Mouse (Mus musculus) limb, embryonic 13.5 days (tissue): Measurements from ENCODE around the gene Tgm7. TPM values are rescaled to one million over a fixed set of nuclear protein-coding genes. Genes with fewer than 3 reads are reported as not detected.

Source experiments
- ATAC-seq: fragments of 200-750 bp; cut with Nextera tagmentation; 2 replicates; pipeline ENCODE4 v1.8.0; 2017; ENCODE audit warnings: low read depth, moderate number of reproducible peaks, moderate TSS enrichment; ENCODE audit not compliant: low FRiP score
- H3K27ac ChIP-seq: fragments of 300-500 bp; sonication (generic); 2 replicates; pipeline ENCODE4 v1.5.1; 2015; ENCODE audit warnings: inconsistent platforms, mild to moderate bottlenecking, moderate library complexity
- H3K27me3 ChIP-seq: fragments of 300-500 bp; sonication (generic); 2 replicates; pipeline ENCODE4 v1.6.1; 2015; ENCODE audit warnings: mild to moderate bottlenecking, inconsistent platforms
- H3K36me3 ChIP-seq: fragments of 300-500 bp; sonication (generic); 2 replicates; pipeline ENCODE4 v1.6.1; 2015; ENCODE audit warnings: inconsistent platforms, mild to moderate bottlenecking, moderate library complexity
- H3K4me1 ChIP-seq: fragments of 300-500 bp; sonication (generic); 2 replicates; pipeline ENCODE4 v1.6.1; 2015; ENCODE audit warnings: inconsistent platforms
- H3K4me2 ChIP-seq: fragments of 300-500 bp; sonication (generic); replicated peaks from 2 replicates; pipeline ENCODE4 v1.6.1; 2015; ENCODE audit warnings: inconsistent platforms, mild to moderate bottlenecking, moderate library complexity
- H3K4me3 ChIP-seq: fragments of 300-500 bp; sonication (generic); 2 replicates; pipeline ENCODE4 v1.5.1; 2015; ENCODE audit warnings: moderate library complexity, mild to moderate bottlenecking, inconsistent platforms
- H3K9ac ChIP-seq: fragments of 300-500 bp; sonication (generic); 2 replicates; pipeline ENCODE4 v1.6.1; 2015; ENCODE audit warnings: mild to moderate bottlenecking, inconsistent platforms
- H3K9me3 ChIP-seq: fragments of 300-500 bp; sonication (generic); 2 replicates; pipeline ENCODE4 v1.6.1; 2016; ENCODE audit warnings: inconsistent platforms
- WGBS: fragments of 180-500 bp; shearing (Covaris S2); methylation state at CpG from one replicate; pipeline ENCODE4 v1.1.7; 2015; 5-methylcytosine and 5-hydroxymethylcytosine counted together
- polyA plus RNA-seq: library from polyadenylated mRNA; unstranded; fragments of >200 nt; fragmentation: Nextera tagmentation; extraction: Ambion mirVana; gene quantifications from 2 replicates; pipeline ENCODE4 v1.2.1, GENCODE M21; 2015

Tgm7 gene
- not detected in 2 replicates for polyA plus RNA-seq

- Histone ChIP-seq H3K9ac (no peak within 1 kb of the TSS), H3K27me3 (no peaks in the 10 kb centered on the region), H3K27ac (no peak within 1 kb of the TSS), H3K9me3 (no peaks in the 10 kb centered on the region), H3K4me3 (no peak within 1 kb of the TSS), H3K36me3 (no peaks in the 10 kb centered on the region), H3K4me1 (no peaks in the 10 kb centered on the region), H3K4me2 (no peak within 1 kb of the TSS)
- no peak for ATAC-seq
- WGBS, result 83% methylated on average over 4 of the region's 4 CpGs
Measured at GRCm38 (mm10) chr2:121109695-121110094, at the start of gene Tgm7. Gene Tgm7, minus strand, starts transcription at chr2:121109795.

- Histone ChIP-seq H3K36me3 (peaks cover 53% of the 10 kb centered on the region), H3K27ac (no peak overlapping the region), H3K4me3 (no peak overlapping the region), H3K9ac (no peak overlapping the region), H3K27me3 (no peaks in the 10 kb centered on the region), H3K9me3 (0 out of 2 replicates have a peak, but pooled peaks cover 2% of the 10 kb centered on the region), H3K4me1 (no peaks in the 10 kb centered on the region), H3K4me2 (no peak overlapping the region)
- ATAC-seq, result no peak
- WGBS, result 87% methylated on average over 3 of the region's 3 CpGs
Measured at GRCm38 (mm10) chr2:121153100-121153499, 43.5 kb upstream of the Tgm7 start.

GRCm38 (mm10) chr2:121149679-121150078 is 40.1 kb upstream of the Tgm7 start:
- H3K4me2 ChIP-seq, result no peak overlapping the region
- 87% methylated on average over 5 of the region's 5 CpGs for WGBS
- no peak overlapping the region for H3K4me3 ChIP-seq
- no peak for ATAC-seq
- no peak overlapping the region for H3K27ac ChIP-seq
- peaks cover 45% of the 10 kb centered on the region for H3K36me3 ChIP-seq
- no peaks in the 10 kb centered on the region for H3K4me1 ChIP-seq
- H3K9me3 ChIP-seq, result 0 out of 2 replicates have a peak, but pooled peaks cover 2% of the 10 kb centered on the region
- no peak overlapping the region for H3K9ac ChIP-seq
- H3K27me3 ChIP-seq, result no peaks in the 10 kb centered on the region

- Histone ChIP-seq H3K4me2 (no peak overlapping the region), H3K4me3 (no peak overlapping the region), H3K9me3 (peaks cover 11% of the 10 kb centered on the region; the same call in 1 of the 2 replicates), H3K27me3 (no peaks in the 10 kb centered on the region), H3K27ac (no peak overlapping the region), H3K9ac (no peak overlapping the region), H3K4me1 (peaks cover 27% of the 10 kb centered on the region), H3K36me3 (peaks cover 42% of the 10 kb centered on the region)
- no peak for ATAC-seq
- 86% methylated on average over 2 of the region's 2 CpGs for WGBS
Measured at GRCm38 (mm10) chr2:121142415-121142814, 32.8 kb upstream of the Tgm7 start.

GRCm38 (mm10) chr2:121141216-121142035 is 31.8 kb upstream of the Tgm7 start:
- ATAC-seq, result no peak
- H3K4me1 ChIP-seq, result peaks cover 27% of the 10 kb centered on the region
- H3K9ac ChIP-seq, result peak overlapping the region; percentile 91
- 68% methylated on average over 16 of the region's 16 CpGs for WGBS
- peak overlapping the region; percentile 94 for H3K4me2 ChIP-seq
- H3K36me3 ChIP-seq, result peaks cover 43% of the 10 kb centered on the region
- no peaks in the 10 kb centered on the region for H3K27me3 ChIP-seq
- peaks cover 11% of the 10 kb centered on the region; the same call in 1 of the 2 replicates for H3K9me3 ChIP-seq
- peak overlapping the region; percentile 73 for H3K4me3 ChIP-seq
- H3K27ac ChIP-seq, result peak overlapping the region; percentile 98; the same call in 1 of the 2 replicates

GRCm38 (mm10) chr2:121140018-121140882 is 30.7 kb upstream of the Tgm7 start, which contains the start of the genes Adal and Lcmt2:
Gene Adal, plus strand, starts transcription at chr2:121140428.
Gene Lcmt2, minus strand, starts transcription at chr2:121140653.
- peak within 1 kb of the TSS; percentile 94 for H3K4me2 ChIP-seq
- peaks cover 27% of the 10 kb centered on the region for H3K4me1 ChIP-seq
- WGBS, result under 1% methylated on average over 87 of the region's 87 CpGs
- H3K27ac ChIP-seq, result peak within 1 kb of the TSS; percentile 98
- H3K9me3 ChIP-seq, result peaks cover 11% of the 10 kb centered on the region; the same call in 1 of the 2 replicates
- ATAC-seq, result peak; percentile 95
- H3K36me3 ChIP-seq, result peaks cover 40% of the 10 kb centered on the region
- peak within 1 kb of the TSS; percentile 73 for H3K4me3 ChIP-seq
- H3K9ac ChIP-seq, result peak within 1 kb of the TSS; percentile 91
- no peaks in the 10 kb centered on the region for H3K27me3 ChIP-seq

GRCm38 (mm10) chr2:121139266-121140017 is 29.8 kb upstream of the Tgm7 start:
- Histone ChIP-seq H3K4me3 (peak overlapping the region; percentile 73), H3K9ac (peak overlapping the region; percentile 91), H3K9me3 (peaks cover 11% of the 10 kb centered on the region; the same call in 1 of the 2 replicates), H3K4me2 (peak overlapping the region; percentile 94), H3K36me3 (peaks cover 36% of the 10 kb centered on the region), H3K27ac (peak overlapping the region; percentile 98), H3K4me1 (peaks cover 27% of the 10 kb centered on the region), H3K27me3 (no peaks in the 10 kb centered on the region)
- 53% methylated on average over 29 of the region's 29 CpGs for WGBS
- ATAC-seq, result no peak; the same call in 1 of the 2 replicates

GRCm38 (mm10) chr2:121137371-121137770 is 27.8 kb upstream of the Tgm7 start:
- H3K4me1 ChIP-seq, result peaks cover 27% of the 10 kb centered on the region
- no peak overlapping the region for H3K27ac ChIP-seq
- peaks cover 24% of the 10 kb centered on the region for H3K36me3 ChIP-seq
- ATAC-seq, result no peak
- H3K27me3 ChIP-seq, result no peaks in the 10 kb centered on the region
- WGBS, result 96% methylated on average over 4 of the region's 4 CpGs
- no peak overlapping the region for H3K9ac ChIP-seq
- H3K4me3 ChIP-seq, result no peak overlapping the region
- H3K9me3 ChIP-seq, result peaks cover 11% of the 10 kb centered on the region; the same call in 1 of the 2 replicates
- H3K4me2 ChIP-seq, result no peak overlapping the region

GRCm38 (mm10) chr2:121132822-121133221 is 23.2 kb upstream of the Tgm7 start:
- Histone ChIP-seq H3K27ac (no peak overlapping the region), H3K4me2 (no peak overlapping the region), H3K9ac (no peak overlapping the region), H3K36me3 (peaks cover 7% of the 10 kb centered on the region; the same call in 1 of the 2 replicates), H3K9me3 (no peaks in the 10 kb centered on the region), H3K27me3 (no peaks in the 10 kb centered on the region), H3K4me1 (no peaks in the 10 kb centered on the region), H3K4me3 (no peak overlapping the region)
- WGBS, result 72% methylated on average over 1 of the region's 1 CpGs
- ATAC-seq, result no peak

- Histone ChIP-seq H3K4me3 (no peak overlapping the region), H3K36me3 (no peaks in the 10 kb centered on the region), H3K9ac (no peak overlapping the region), H3K27ac (no peak overlapping the region), H3K9me3 (no peaks in the 10 kb centered on the region), H3K27me3 (no peaks in the 10 kb centered on the region), H3K4me2 (no peak overlapping the region), H3K4me1 (no peaks in the 10 kb centered on the region)
- ATAC-seq, result no peak
- WGBS, result 64% methylated on average over 9 of the region's 9 CpGs
Measured at GRCm38 (mm10) chr2:121128865-121129620, 19.4 kb upstream of the Tgm7 start.

- no peaks in the 10 kb centered on the region for H3K36me3 ChIP-seq
- no peak overlapping the region for H3K4me2 ChIP-seq
- no peaks in the 10 kb centered on the region for H3K9me3 ChIP-seq
- no peaks in the 10 kb centered on the region for H3K4me1 ChIP-seq
- ATAC-seq, result no peak
- 69% methylated on average over 1 of the region's 1 CpGs for WGBS
- no peak overlapping the region for H3K9ac ChIP-seq
- H3K27me3 ChIP-seq, result no peaks in the 10 kb centered on the region
- H3K27ac ChIP-seq, result no peak overlapping the region
- no peak overlapping the region for H3K4me3 ChIP-seq
Measured at GRCm38 (mm10) chr2:121127536-121127935, 17.9 kb upstream of the Tgm7 start.
